Mouse (Mus musculus): ENCODE results near the gene A830018L16Rik. TPM values are rescaled to one million over a fixed set of nuclear protein-coding genes. Genes with fewer than 3 reads are reported as not detected.
A peak's percentile ranks its signal among the peaks of the same experiment; 100 is the strongest.
"Not testable (repeated sequence)": the region's sequence is repeated elsewhere in the genome, so short reads cannot be mapped to it uniquely, and the experiment has no call there.

A830018L16Rik gene
- polyA plus RNA-seq, 1 experiment from 2014 or later = 2.9 TPM

- H3K4me2 ChIP-seq (replicated peaks) = no peak overlapping the region
- H3K4me1 ChIP-seq = no peaks in the 10 kb centered on the region
- no peak for ATAC-seq (ENCODE audit: low FRiP score)
- H3K9ac ChIP-seq = no peak overlapping the region
- H3K4me3 ChIP-seq = no peak overlapping the region
- H3K27me3 ChIP-seq = no peaks in the 10 kb centered on the region
- H3K9me3 ChIP-seq (replicated peaks) = no peaks in the 10 kb centered on the region; the same call in 1 of the 2 replicates
- H3K27ac ChIP-seq = no peak overlapping the region
- H3K36me3 ChIP-seq = no peaks in the 10 kb centered on the region
Measured at GRCm38 (mm10) chr1:11915873-11916272, 502.0 kb downstream of the A830018L16Rik start.

- no peaks in the 10 kb centered on the region for H3K27me3 ChIP-seq
- ATAC-seq (ENCODE audit: low FRiP score) = no peak
- H3K4me1 ChIP-seq = 0 out of 2 replicates have a peak, but pooled peaks cover 3% of the 10 kb centered on the region
- H3K4me3 ChIP-seq = no peak overlapping the region
- WGBS = 71% methylated on average over 9 of the region's 9 CpGs
- no peak overlapping the region for H3K9ac ChIP-seq
- no peaks in the 10 kb centered on the region for H3K36me3 ChIP-seq
- H3K9me3 ChIP-seq (replicated peaks) = no peaks in the 10 kb centered on the region
- no peak overlapping the region for H3K27ac ChIP-seq
- H3K4me2 ChIP-seq (replicated peaks) = no peak overlapping the region
Measured at GRCm38 (mm10) chr1:11936984-11937383, 523.1 kb downstream of the A830018L16Rik start.

- no peaks in the 10 kb centered on the region for H3K9me3 ChIP-seq (replicated peaks)
- H3K27ac ChIP-seq = no peak overlapping the region
- no peaks in the 10 kb centered on the region for H3K36me3 ChIP-seq
- 83% methylated on average over 2 of the region's 2 CpGs for WGBS
- no peak overlapping the region for H3K4me2 ChIP-seq (replicated peaks)
- no peak for ATAC-seq (ENCODE audit: low FRiP score)
- no peak overlapping the region for H3K4me3 ChIP-seq
- no peaks in the 10 kb centered on the region for H3K4me1 ChIP-seq
- no peak overlapping the region for H3K9ac ChIP-seq
- no peaks in the 10 kb centered on the region for H3K27me3 ChIP-seq
Measured at GRCm38 (mm10) chr1:11959421-11960206, 545.7 kb downstream of the A830018L16Rik start.

GRCm38 (mm10) chr1:11982590-11983136, 568.8 kb downstream of the A830018L16Rik start:
- H3K4me3 ChIP-seq = no peak overlapping the region

GRCm38 (mm10) chr1:11990011-11990410, 576.1 kb downstream of the A830018L16Rik start:
- H3K9me3 ChIP-seq (replicated peaks) = no peaks in the 10 kb centered on the region
- no peak overlapping the region for H3K9ac ChIP-seq
- H3K4me3 ChIP-seq = no peak overlapping the region
- no peaks in the 10 kb centered on the region for H3K27me3 ChIP-seq
- 71% methylated on average over 3 of the region's 3 CpGs for WGBS
- no peaks in the 10 kb centered on the region for H3K36me3 ChIP-seq
- H3K4me2 ChIP-seq (replicated peaks) = no peak overlapping the region
- no peaks in the 10 kb centered on the region for H3K4me1 ChIP-seq
- H3K27ac ChIP-seq = no peak overlapping the region
- no peak for ATAC-seq (ENCODE audit: low FRiP score)

More at GRCm38 (mm10) chr1:11982590-11983136, 568.8 kb downstream of the A830018L16Rik start:
- Histone ChIP-seq H3K27me3 (no peaks in the 10 kb centered on the region), H3K4me2 (replicated peaks) (no peak overlapping the region), H3K27ac (no peak overlapping the region), H3K9ac (no peak overlapping the region), H3K36me3 (no peaks in the 10 kb centered on the region), H3K4me1 (no peaks in the 10 kb centered on the region), H3K9me3 (replicated peaks) (no peaks in the 10 kb centered on the region)
- no peak for ATAC-seq (ENCODE audit: low FRiP score)
- WGBS = 70% methylated on average over 4 of the region's 4 CpGs

- Histone ChIP-seq H3K4me1 (no peaks in the 10 kb centered on the region), H3K4me3 (no peak overlapping the region), H3K9me3 (replicated peaks) (no peaks in the 10 kb centered on the region), H3K4me2 (replicated peaks) (no peak overlapping the region), H3K9ac (no peak overlapping the region), H3K27me3 (no peaks in the 10 kb centered on the region), H3K27ac (no peak overlapping the region), H3K36me3 (no peaks in the 10 kb centered on the region)
- no peak for ATAC-seq (ENCODE audit: low FRiP score)
- WGBS = 82% methylated on average over 2 of the region's 2 CpGs
Measured at GRCm38 (mm10) chr1:11996297-11996878, 582.5 kb downstream of the A830018L16Rik start.

- Histone ChIP-seq H3K27me3 (no peaks in the 10 kb centered on the region), H3K4me1 (no peaks in the 10 kb centered on the region), H3K9ac (no peak overlapping the region), H3K4me3 (no peak overlapping the region), H3K9me3 (replicated peaks) (no peaks in the 10 kb centered on the region), H3K4me2 (replicated peaks) (no peak overlapping the region), H3K36me3 (no peaks in the 10 kb centered on the region), H3K27ac (no peak overlapping the region)
- WGBS = 73% methylated on average over 2 of the region's 2 CpGs
- ATAC-seq (ENCODE audit: low FRiP score) = no peak
Measured at GRCm38 (mm10) chr1:11997574-11997973, 583.7 kb downstream of the A830018L16Rik start.

- 31% methylated on average over 4 of the region's 4 CpGs for WGBS
- no peak overlapping the region for H3K27ac ChIP-seq
- H3K36me3 ChIP-seq = no peaks in the 10 kb centered on the region
- H3K4me2 ChIP-seq (replicated peaks) = no peak overlapping the region
- peak; percentile 88 for ATAC-seq (ENCODE audit: low FRiP score)
- no peak overlapping the region for H3K9ac ChIP-seq
- no peaks in the 10 kb centered on the region for H3K9me3 ChIP-seq (replicated peaks)
- no peak overlapping the region for H3K4me3 ChIP-seq
- no peaks in the 10 kb centered on the region for H3K4me1 ChIP-seq
- no peaks in the 10 kb centered on the region for H3K27me3 ChIP-seq
Measured at GRCm38 (mm10) chr1:12000557-12000956, 586.7 kb downstream of the A830018L16Rik start.

GRCm38 (mm10) chr1:12008789-12009550, 595.1 kb downstream of the A830018L16Rik start:
- Histone ChIP-seq H3K4me3 (no peak overlapping the region), H3K9me3 (replicated peaks) (no peaks in the 10 kb centered on the region), H3K9ac (no peak overlapping the region), H3K36me3 (no peaks in the 10 kb centered on the region), H3K4me2 (replicated peaks) (no peak overlapping the region), H3K27ac (no peak overlapping the region), H3K27me3 (no peaks in the 10 kb centered on the region), H3K4me1 (no peaks in the 10 kb centered on the region)
- no peak for ATAC-seq (ENCODE audit: low FRiP score)
- WGBS = 56% methylated on average over 2 of the region's 2 CpGs

- Histone ChIP-seq H3K27me3 (no peaks in the 10 kb centered on the region), H3K4me1 (no peaks in the 10 kb centered on the region), H3K27ac (no peak overlapping the region), H3K9me3 (replicated peaks) (no peaks in the 10 kb centered on the region), H3K4me2 (replicated peaks) (no peak overlapping the region), H3K4me3 (no peak overlapping the region), H3K36me3 (no peaks in the 10 kb centered on the region), H3K9ac (no peak overlapping the region)
- no peak for ATAC-seq (ENCODE audit: low FRiP score)
Measured at GRCm38 (mm10) chr1:12009551-12009846, 595.6 kb downstream of the A830018L16Rik start.

- H3K27ac ChIP-seq = no peak overlapping the region
- no peaks in the 10 kb centered on the region for H3K36me3 ChIP-seq
- no peaks in the 10 kb centered on the region for H3K9me3 ChIP-seq (replicated peaks)
- ATAC-seq (ENCODE audit: low FRiP score) = no peak
- no peaks in the 10 kb centered on the region for H3K4me1 ChIP-seq
- H3K27me3 ChIP-seq = no peaks in the 10 kb centered on the region
- no peak overlapping the region for H3K4me2 ChIP-seq (replicated peaks)
- no peak overlapping the region for H3K9ac ChIP-seq
- 89% methylated on average over 1 of the region's 1 CpGs for WGBS
- H3K4me3 ChIP-seq = no peak overlapping the region
Measured at GRCm38 (mm10) chr1:12010607-12011006, 596.7 kb downstream of the A830018L16Rik start.

- whole genome bisulfite sequencing = 92% methylated on average over 5 of the region's 5 CpGs
- not testable (repeated sequence) for H3K9me3 ChIP-seq (replicated peaks); H3K4me2 ChIP-seq (replicated peaks); ATAC-seq (ENCODE audit: low FRiP score); H3K4me1 ChIP-seq; H3K27ac ChIP-seq; H3K9ac ChIP-seq; H3K4me3 ChIP-seq; H3K36me3 ChIP-seq; H3K27me3 ChIP-seq
Measured at GRCm38 (mm10) chr1:12020646-12021045, 606.7 kb downstream of the A830018L16Rik start.
